Mouse (Mus musculus) cerebellum, adult 11-12 months (tissue): ENCODE results near the gene Tnni3k.
A peak's percentile ranks its signal among the peaks of the same experiment; 100 is the strongest.

Experiments
- DNase-seq: peaks from one replicate; pipeline ENCODE4 v3.0.0; 2022

The Tnni3k gene

GRCm38 (mm10) chr3:154945688-154946161, 109.5 kb downstream of the Tnni3k start:
- peak; percentile 39 for DNase-seq

GRCm38 (mm10) chr3:154927757-154928156, 127.5 kb downstream of the Tnni3k start:
- DNase-seq: no peak

- DNase-seq: no peak
Observed at GRCm38 (mm10) chr3:154924936-154925335, 130.3 kb downstream of the Tnni3k start.

GRCm38 (mm10) chr3:154915566-154915965, 139.6 kb downstream of the Tnni3k start:
- no peak for DNase-seq

GRCm38 (mm10) chr3:154913641-154914040, 141.6 kb downstream of the Tnni3k start:
- no peak for DNase-seq

GRCm38 (mm10) chr3:154896737-154897136, 158.5 kb downstream of the Tnni3k start:
- no peak for DNase-seq

GRCm38 (mm10) chr3:154893225-154893624, 162.0 kb downstream of the Tnni3k start:
- DNase-seq: no peak

GRCm38 (mm10) chr3:154885452-154885851, 169.8 kb downstream of the Tnni3k start:
- DNase-seq: no peak

GRCm38 (mm10) chr3:154885048-154885447, 170.2 kb downstream of the Tnni3k start:
- no peak for DNase-seq

- DNase-seq: no peak
Observed at GRCm38 (mm10) chr3:154881428-154881986, 173.7 kb downstream of the Tnni3k start.

- DNase-seq: no peak
Observed at GRCm38 (mm10) chr3:154880536-154880939, 174.7 kb downstream of the Tnni3k start.

GRCm38 (mm10) chr3:154880108-154880507, 175.1 kb downstream of the Tnni3k start:
- no peak for DNase-seq

GRCm38 (mm10) chr3:154879515-154879914, 175.7 kb downstream of the Tnni3k start:
- no peak for DNase-seq

- DNase-seq: no peak
Observed at GRCm38 (mm10) chr3:154879080-154879479, 176.1 kb downstream of the Tnni3k start.

- DNase-seq: no peak
Observed at GRCm38 (mm10) chr3:154868807-154869206, 186.4 kb downstream of the Tnni3k start.

GRCm38 (mm10) chr3:154861921-154862320, 193.3 kb downstream of the Tnni3k start:
- DNase-seq: no peak

GRCm38 (mm10) chr3:154859721-154860120, 195.5 kb downstream of the Tnni3k start:
- no peak for DNase-seq

- no peak for DNase-seq
Observed at GRCm38 (mm10) chr3:154853257-154853656, 201.9 kb downstream of the Tnni3k start.

GRCm38 (mm10) chr3:154852281-154852680, 202.9 kb downstream of the Tnni3k start:
- no peak for DNase-seq

GRCm38 (mm10) chr3:154842247-154842646, 213.0 kb downstream of the Tnni3k start:
- DNase-seq: no peak

- DNase-seq: no peak
Observed at GRCm38 (mm10) chr3:154841076-154841475, 214.1 kb downstream of the Tnni3k start.

GRCm38 (mm10) chr3:154837861-154838260, 217.3 kb downstream of the Tnni3k start:
- DNase-seq: no peak

- no peak for DNase-seq
Observed at GRCm38 (mm10) chr3:154836137-154836536, 219.1 kb downstream of the Tnni3k start.

- no peak for DNase-seq
Observed at GRCm38 (mm10) chr3:154834373-154834772, 220.8 kb downstream of the Tnni3k start.

- no peak for DNase-seq
Observed at GRCm38 (mm10) chr3:154825739-154826138, 229.5 kb downstream of the Tnni3k start.
